Mouse (Mus musculus) heart, adult 18-20 months (tissue): ENCODE measurements around the gene Armc12. TPM values are rescaled to one million over a fixed set of nuclear protein-coding genes. Genes with fewer than 3 reads are reported as not detected.

Experiments used
- DNase-seq, 2 experiments: peaks; one replicate each; pipeline ENCODE4 v3.0.0; 2021 to 2022; ENCODE audit warnings: mixed read lengths in 1 of 2
- microRNA-seq, 2 experiments: library from miRNA; unstranded; fragments of <30 nt; microRNA quantifications; one replicate each; pipeline ENCODE4 v1.2.0; 2022
- total RNA-seq, 2 experiments: library from RNA; stranded (reverse); gene quantifications; 2 replicates each; pipeline ENCODE4 v1.2.3; 2021

Gene Armc12
- total RNA-seq, 2 experiments from 2014 or later: not detected

GRCm38 (mm10) chr17:28588591-28588990, 58.0 kb downstream of the Armc12 start:
- DNase-seq: no peak

Small RNAs within 50 kb of the gene (microRNA-seq; reads per million reads assigned to microRNA genes)
- gene Gm25195 (0 reads per million in 2 experiments), gene Mir6969 (0 reads per million in 2 experiments)

Other genes starting within 250 kb of the Armc12 start
- 10 to 100 TPM; 10.5 to 12.7 TPM for gene Fance, start 217.3 kb upstream of the Armc12 start, total RNA-seq
- gene Rpl10a, start 202.3 kb upstream of the Armc12 start, total RNA-seq: 100 to 1,000 TPM; 422 to 438 TPM
- gene Tead3, start 180.0 kb upstream of the Armc12 start, total RNA-seq: 10 to 100 TPM; 12.0 to 13.3 TPM
- gene Tulp1, start 165.6 kb upstream of the Armc12 start, total RNA-seq: not detected
- 100 to 1,000 TPM in 1 of 2 experiments, 10 to 100 TPM in 1; 65.4 to 103 TPM for gene Fkbp5, start 13.3 kb upstream of the Armc12 start, total RNA-seq
- gene Clpsl2, start 18.6 kb downstream of the Armc12 start, total RNA-seq: not detected
- not detected for gene Clps, start 30.0 kb downstream of the Armc12 start, total RNA-seq
- gene Lhfpl5, start 44.8 kb downstream of the Armc12 start, total RNA-seq: not detected
- 10 to 100 TPM; 33.7 to 36.3 TPM for gene Srpk1, start 91.9 kb downstream of the Armc12 start, total RNA-seq
- gene Slc26a8, start 159.4 kb downstream of the Armc12 start, total RNA-seq: under 1 TPM in 1 of 2 experiments, not detected in 1; 0.39 TPM
- gene Mapk14, start 160.5 kb downstream of the Armc12 start, total RNA-seq: 10 to 100 TPM; 51.3 to 59.4 TPM
- under 1 TPM in 1 of 2 experiments, not detected in 1; 0.67 TPM for gene AC170998.1, start 195.3 kb downstream of the Armc12 start, total RNA-seq
- gene Mapk13, start 238.5 kb downstream of the Armc12 start, total RNA-seq: under 1 TPM in 1 of 2 experiments, not detected in 1; 0.46 TPM